Mouse (Mus musculus) mouse embryonic stem cell (cell line): ENCODE measurements at regions not wholly inside any gene's neighbourhood (a gene's known extent, or its start where the extent isn't known, plus 50 kb on each side); places are given as distances from the start of the nearest gene placed in this dataset.

Experiments used
- in situ Hi-C, 2 experiments: fragments of 300-500 bp; cut with MboI; formaldehyde crosslinking; loops; 1 replicate in 1 of 2; 3 replicates in 1 of 2; pipeline ENCODE4 v1.14.3; 2019 to 2020; ENCODE audit warnings: low sequenced_read_pairs in 2 of 2, low pct_unique_long_range_greater_than_20kb in 1 of 2, mixed read lengths in 1 of 2; ENCODE audit not compliant: unreplicated experiment in 1 of 2

GRCm38 (mm10) chr1:51617502-51618251, 139.5 kb upstream of the Nabp1 start:
- in situ Hi-C loops: no loop called here

GRCm38 (mm10) chr1:51616091-51616490, 137.9 kb upstream of the Nabp1 start:
- in situ Hi-C loops: no loop called here

GRCm38 (mm10) chr1:51615523-51615922, 137.3 kb upstream of the Nabp1 start:
- in situ Hi-C loops: no loop called here

- in situ Hi-C loops: no loop called here
Measured at GRCm38 (mm10) chr1:51614700-51615099, 136.5 kb upstream of the Nabp1 start.

GRCm38 (mm10) chr1:51609295-51609694, 131.1 kb upstream of the Nabp1 start:
- in situ Hi-C loops: loop anchor here (10.0 kb wide), 3 partner anchors 144 to 254 kb away; no protein-coding TSS in a partner anchor

GRCm38 (mm10) chr1:51607437-51607855, 129.2 kb upstream of the Nabp1 start:
- in situ Hi-C loops: loop anchor here (10.0 kb wide), 3 partner anchors 143 to 253 kb away; no protein-coding TSS in a partner anchor

- in situ Hi-C loops: loop anchor here (10.0 kb wide), 3 partner anchors 137 to 247 kb away; no protein-coding TSS in a partner anchor
Measured at GRCm38 (mm10) chr1:51602071-51602470, 123.8 kb upstream of the Nabp1 start.

- in situ Hi-C loops: loop anchor here (10.0 kb wide), 3 partner anchors 136 to 246 kb away; no protein-coding TSS in a partner anchor
Measured at GRCm38 (mm10) chr1:51600425-51600824, 122.2 kb upstream of the Nabp1 start.

GRCm38 (mm10) chr1:51596935-51597820, 119.0 kb upstream of the Nabp1 start:
- in situ Hi-C loops: loop anchor here in 1 of 2 experiments (5.0 to 25.0 kb wide), 2 partner anchors 130 to 635 kb away; no protein-coding TSS in a partner anchor

GRCm38 (mm10) chr1:51594666-51595065, 116.4 kb upstream of the Nabp1 start:
- in situ Hi-C loops: loop anchor here in 1 of 2 experiments (5.0 to 25.0 kb wide), 2 partner anchors 127 to 632 kb away; no protein-coding TSS in a partner anchor

- in situ Hi-C loops: loop anchor here in 1 of 2 experiments (25.0 kb wide), 1 partner anchor 632 kb away; no protein-coding TSS in a partner anchor
Measured at GRCm38 (mm10) chr1:51593621-51594441, 115.6 kb upstream of the Nabp1 start.

GRCm38 (mm10) chr1:51591886-51592285, 113.7 kb upstream of the Nabp1 start:
- in situ Hi-C loops: loop anchor here in 1 of 2 experiments (25.0 kb wide), 1 partner anchor 630 kb away; no protein-coding TSS in a partner anchor

GRCm38 (mm10) chr1:51590606-51591400, 112.6 kb upstream of the Nabp1 start:
- in situ Hi-C loops: loop anchor here in 1 of 2 experiments (25.0 kb wide), 1 partner anchor 629 kb away; no protein-coding TSS in a partner anchor

GRCm38 (mm10) chr1:51584925-51585424, 106.8 kb upstream of the Nabp1 start:
- in situ Hi-C loops: loop anchor here in 1 of 2 experiments (25.0 kb wide), 1 partner anchor 623 kb away; no protein-coding TSS in a partner anchor

GRCm38 (mm10) chr1:51583871-51584270, 105.6 kb upstream of the Nabp1 start:
- in situ Hi-C loops: loop anchor here in 1 of 2 experiments (25.0 kb wide), 1 partner anchor 622 kb away; no protein-coding TSS in a partner anchor

- in situ Hi-C loops: loop anchor here in 1 of 2 experiments (25.0 kb wide), 1 partner anchor 618 kb away; no protein-coding TSS in a partner anchor
Measured at GRCm38 (mm10) chr1:51580074-51580473, 101.8 kb upstream of the Nabp1 start.

GRCm38 (mm10) chr1:51577701-51578100, 99.5 kb upstream of the Nabp1 start:
- in situ Hi-C loops: loop anchor here in 1 of 2 experiments (25.0 kb wide), 1 partner anchor 615 kb away; no protein-coding TSS in a partner anchor
